Mouse (Mus musculus) forebrain, embryonic 15.5 days (tissue): Measurements from ENCODE around the gene Parvb. TPM values are rescaled to one million over a fixed set of nuclear protein-coding genes. Genes with fewer than 3 reads are reported as not detected.
A peak's percentile ranks its signal among the peaks of the same experiment; 100 is the strongest.

Experiments
- ATAC-seq: fragments of 200-750 bp; cut with Nextera tagmentation; replicated peaks from 2 replicates; pipeline ENCODE4 v1.8.0; 2017; ENCODE audit warnings: mild to moderate bottlenecking, moderate TSS enrichment, moderate library complexity
- H3K27ac ChIP-seq: fragments of 300-500 bp; sonication (generic); replicated peaks from 2 replicates; pipeline ENCODE4 v1.5.1; 2015; ENCODE audit warnings: mild to moderate bottlenecking, inconsistent platforms
- H3K27me3 ChIP-seq: fragments of 300-500 bp; sonication (generic); 2 replicates; pipeline ENCODE4 v1.6.1; 2015; ENCODE audit warnings: inconsistent platforms
- H3K36me3 ChIP-seq: fragments of 300-500 bp; sonication (generic); 2 replicates; pipeline ENCODE4 v1.6.1; 2015; ENCODE audit warnings: mild to moderate bottlenecking, inconsistent platforms
- H3K4me1 ChIP-seq: fragments of 300-500 bp; sonication (generic); 2 replicates; pipeline ENCODE4 v1.6.1; 2015; ENCODE audit warnings: inconsistent platforms
- H3K4me2 ChIP-seq: fragments of 300-500 bp; sonication (generic); replicated peaks from 2 replicates; pipeline ENCODE4 v1.6.1; 2015; ENCODE audit warnings: mild to moderate bottlenecking, inconsistent platforms
- H3K4me3 ChIP-seq: fragments of 300-500 bp; sonication (generic); 2 replicates; pipeline ENCODE4 v1.5.1; 2015; ENCODE audit warnings: mild to moderate bottlenecking, inconsistent platforms
- H3K9ac ChIP-seq: fragments of 300-500 bp; sonication (generic); replicated peaks from 2 replicates; pipeline ENCODE4 v1.6.1; 2015; ENCODE audit warnings: mild to moderate bottlenecking, inconsistent platforms
- H3K9me3 ChIP-seq: fragments of 300-500 bp; sonication (generic); 2 replicates; pipeline ENCODE4 v1.6.1; 2016; ENCODE audit warnings: inconsistent platforms
- WGBS: fragments of 180-500 bp; shearing (Covaris S2); methylation state at CpG from one replicate; pipeline ENCODE4 v1.1.7; 2015; ENCODE audit warnings: mixed read lengths; 5-methylcytosine and 5-hydroxymethylcytosine counted together
- polyA plus RNA-seq: library from polyadenylated mRNA; unstranded; fragments of >200 nt; fragmentation: Nextera tagmentation; extraction: Ambion mirVana; gene quantifications from 2 replicates; pipeline ENCODE4 v1.2.1, GENCODE M21; 2015

Gene Parvb
- polyA plus RNA-seq, 1 experiment from 2014 or later, result 3.8 TPM

GRCm38 (mm10) chr15:84223423-84223822, 8.4 kb upstream of the Parvb start:
- H3K36me3 ChIP-seq, result no peaks in the 10 kb centered on the region
- ATAC-seq, result no peak
- H3K9ac ChIP-seq, result no peak overlapping the region
- H3K4me3 ChIP-seq, result no peak overlapping the region
- no peaks in the 10 kb centered on the region for H3K9me3 ChIP-seq
- H3K4me2 ChIP-seq, result no peak overlapping the region
- H3K27ac ChIP-seq, result no peak overlapping the region
- 37% methylated on average over 6 of the region's 6 CpGs for WGBS
- H3K27me3 ChIP-seq, result no peaks in the 10 kb centered on the region
- H3K4me1 ChIP-seq, result peaks cover 45% of the 10 kb centered on the region

GRCm38 (mm10) chr15:84224779-84225178, 7.1 kb upstream of the Parvb start:
- H3K4me2 ChIP-seq, result no peak overlapping the region
- no peaks in the 10 kb centered on the region for H3K36me3 ChIP-seq
- no peak for ATAC-seq
- peak overlapping the region; percentile 47; the same call in 1 of the 2 replicates for H3K27ac ChIP-seq
- WGBS, result 41% methylated on average over 10 of the region's 10 CpGs
- no peaks in the 10 kb centered on the region for H3K27me3 ChIP-seq
- peaks cover 36% of the 10 kb centered on the region for H3K4me1 ChIP-seq
- no peaks in the 10 kb centered on the region for H3K9me3 ChIP-seq
- H3K4me3 ChIP-seq, result no peak overlapping the region
- H3K9ac ChIP-seq, result no peak overlapping the region

GRCm38 (mm10) chr15:84226918-84227317, 4.9 kb upstream of the Parvb start:
- Histone ChIP-seq H3K4me3 (no peak overlapping the region), H3K4me1 (peaks cover 48% of the 10 kb centered on the region), H3K9ac (no peak overlapping the region), H3K27me3 (no peaks in the 10 kb centered on the region), H3K9me3 (no peaks in the 10 kb centered on the region), H3K27ac (peak overlapping the region; percentile 75), H3K4me2 (no peak overlapping the region), H3K36me3 (no peaks in the 10 kb centered on the region)
- WGBS, result 32% methylated on average over 15 of the region's 15 CpGs
- ATAC-seq, result peak; percentile 47

- H3K27me3 ChIP-seq, result no peaks in the 10 kb centered on the region
- H3K4me3 ChIP-seq, result no peak overlapping the region
- peak; percentile 5; the same call in 1 of the 2 replicates for ATAC-seq
- peaks cover 42% of the 10 kb centered on the region for H3K4me1 ChIP-seq
- peak overlapping the region; percentile 55; the same call in 1 of the 2 replicates for H3K9ac ChIP-seq
- peak overlapping the region; percentile 97 for H3K4me2 ChIP-seq
- 14% methylated on average over 5 of the region's 5 CpGs for WGBS
- H3K9me3 ChIP-seq, result no peaks in the 10 kb centered on the region
- peak overlapping the region; percentile 66 for H3K27ac ChIP-seq
- no peaks in the 10 kb centered on the region for H3K36me3 ChIP-seq
These were observed 1.2 kb upstream of the Parvb start for GRCm38 (mm10) chr15:84230661-84231060.

- 4% methylated on average over 16 of the region's 16 CpGs for WGBS
- ATAC-seq, result peak; percentile 38
- Histone ChIP-seq H3K9me3 (no peaks in the 10 kb centered on the region), H3K9ac (peak overlapping the region; percentile 55), H3K4me1 (peaks cover 42% of the 10 kb centered on the region), H3K4me2 (peak overlapping the region; percentile 97), H3K27ac (peak overlapping the region; percentile 66), H3K36me3 (no peaks in the 10 kb centered on the region), H3K4me3 (peak overlapping the region; percentile 44), H3K27me3 (no peaks in the 10 kb centered on the region)
These were observed 630 bp upstream of the Parvb start for GRCm38 (mm10) chr15:84231113-84231712.

- peaks cover 29% of the 10 kb centered on the region for H3K4me1 ChIP-seq
- H3K9me3 ChIP-seq, result no peaks in the 10 kb centered on the region
- no peaks in the 10 kb centered on the region for H3K27me3 ChIP-seq
- H3K4me2 ChIP-seq, result peak overlapping the region; percentile 97
- no peaks in the 10 kb centered on the region for H3K36me3 ChIP-seq
- ATAC-seq, result no peak
- WGBS, result 16% methylated on average over 8 of the region's 8 CpGs
- H3K4me3 ChIP-seq, result peak overlapping the region; percentile 44
- no peak overlapping the region for H3K9ac ChIP-seq
- no peak overlapping the region for H3K27ac ChIP-seq
These were observed 766 bp downstream of the Parvb start for GRCm38 (mm10) chr15:84232609-84233008.

- ATAC-seq, result no peak
- no peak overlapping the region for H3K27ac ChIP-seq
- H3K9ac ChIP-seq, result no peak overlapping the region
- WGBS, result 80% methylated on average over 7 of the region's 7 CpGs
- peaks cover 42% of the 10 kb centered on the region for H3K4me1 ChIP-seq
- H3K4me3 ChIP-seq, result no peak overlapping the region
- no peaks in the 10 kb centered on the region for H3K36me3 ChIP-seq
- no peak overlapping the region for H3K4me2 ChIP-seq
- H3K9me3 ChIP-seq, result no peaks in the 10 kb centered on the region
- H3K27me3 ChIP-seq, result no peaks in the 10 kb centered on the region
These were observed 3.1 kb downstream of the Parvb start for GRCm38 (mm10) chr15:84234794-84235581.

GRCm38 (mm10) chr15:84235646-84236045, 3.8 kb downstream of the Parvb start:
- 79% methylated on average over 7 of the region's 7 CpGs for WGBS
- H3K27ac ChIP-seq, result no peak overlapping the region
- H3K9me3 ChIP-seq, result no peaks in the 10 kb centered on the region
- no peaks in the 10 kb centered on the region for H3K27me3 ChIP-seq
- H3K9ac ChIP-seq, result no peak overlapping the region
- H3K4me2 ChIP-seq, result no peak overlapping the region
- no peaks in the 10 kb centered on the region for H3K36me3 ChIP-seq
- H3K4me3 ChIP-seq, result no peak overlapping the region
- peaks cover 38% of the 10 kb centered on the region for H3K4me1 ChIP-seq
- no peak for ATAC-seq

- no peaks in the 10 kb centered on the region for H3K36me3 ChIP-seq
- WGBS, result 10% methylated on average over 15 of the region's 15 CpGs
- H3K4me3 ChIP-seq, result no peak overlapping the region
- no peaks in the 10 kb centered on the region for H3K9me3 ChIP-seq
- peak overlapping the region; percentile 57 for H3K27ac ChIP-seq
- H3K4me1 ChIP-seq, result peaks cover 19% of the 10 kb centered on the region
- H3K27me3 ChIP-seq, result no peaks in the 10 kb centered on the region
- peak overlapping the region; percentile 32 for H3K4me2 ChIP-seq
- H3K9ac ChIP-seq, result no peak overlapping the region
- ATAC-seq, result 0 out of 2 replicates have a peak, but pooled peaks have one; percentile 27
These were observed 6.7 kb downstream of the Parvb start for GRCm38 (mm10) chr15:84238552-84238951.

GRCm38 (mm10) chr15:84238991-84239401, 7.2 kb downstream of the Parvb start:
- Histone ChIP-seq H3K27me3 (no peaks in the 10 kb centered on the region), H3K27ac (peak overlapping the region; percentile 57), H3K4me3 (0 out of 2 replicates have a peak overlapping the region, but pooled peaks have one; percentile 4), H3K4me2 (peak overlapping the region; percentile 32), H3K9ac (no peak overlapping the region), H3K36me3 (no peaks in the 10 kb centered on the region), H3K4me1 (peaks cover 19% of the 10 kb centered on the region), H3K9me3 (no peaks in the 10 kb centered on the region)
- 13% methylated on average over 16 of the region's 16 CpGs for WGBS
- peak; percentile 70; the same call in 1 of the 2 replicates for ATAC-seq

- no peak overlapping the region for H3K4me3 ChIP-seq
- no peak overlapping the region for H3K27ac ChIP-seq
- no peaks in the 10 kb centered on the region for H3K9me3 ChIP-seq
- ATAC-seq, result no peak
- H3K27me3 ChIP-seq, result no peaks in the 10 kb centered on the region
- WGBS, result 56% methylated on average over 7 of the region's 7 CpGs
- H3K36me3 ChIP-seq, result no peaks in the 10 kb centered on the region
- no peak overlapping the region for H3K9ac ChIP-seq
- H3K4me2 ChIP-seq, result no peak overlapping the region
- H3K4me1 ChIP-seq, result peaks cover 28% of the 10 kb centered on the region
These were observed 9.7 kb downstream of the Parvb start for GRCm38 (mm10) chr15:84241520-84241919.

GRCm38 (mm10) chr15:84245104-84245503, 13.3 kb downstream of the Parvb start:
- H3K4me2 ChIP-seq, result no peak overlapping the region
- H3K9me3 ChIP-seq, result no peaks in the 10 kb centered on the region
- H3K27ac ChIP-seq, result peak overlapping the region; percentile 74
- no peak overlapping the region for H3K4me3 ChIP-seq
- H3K9ac ChIP-seq, result no peak overlapping the region
- peak; percentile 67 for ATAC-seq
- H3K4me1 ChIP-seq, result peaks cover 9% of the 10 kb centered on the region
- H3K27me3 ChIP-seq, result no peaks in the 10 kb centered on the region
- H3K36me3 ChIP-seq, result no peaks in the 10 kb centered on the region
- WGBS, result 31% methylated on average over 7 of the region's 7 CpGs
